Mouse (Mus musculus) right cerebral cortex, postnatal 4 days (tissue): ENCODE results near the gene Clptm1.
"Not testable (repeated sequence)": the region's sequence is repeated elsewhere in the genome, so short reads cannot be mapped to it uniquely, and the experiment has no call there.

Experiments
- DNase-seq: peaks from one replicate; pipeline ENCODE4 v3.0.0-alpha.2; 2022

Clptm1 gene

GRCm38 (mm10) chr7:19604606-19605214, 60.1 kb downstream of the Clptm1 start:
- DNase-seq = not testable (repeated sequence)

DNA sequence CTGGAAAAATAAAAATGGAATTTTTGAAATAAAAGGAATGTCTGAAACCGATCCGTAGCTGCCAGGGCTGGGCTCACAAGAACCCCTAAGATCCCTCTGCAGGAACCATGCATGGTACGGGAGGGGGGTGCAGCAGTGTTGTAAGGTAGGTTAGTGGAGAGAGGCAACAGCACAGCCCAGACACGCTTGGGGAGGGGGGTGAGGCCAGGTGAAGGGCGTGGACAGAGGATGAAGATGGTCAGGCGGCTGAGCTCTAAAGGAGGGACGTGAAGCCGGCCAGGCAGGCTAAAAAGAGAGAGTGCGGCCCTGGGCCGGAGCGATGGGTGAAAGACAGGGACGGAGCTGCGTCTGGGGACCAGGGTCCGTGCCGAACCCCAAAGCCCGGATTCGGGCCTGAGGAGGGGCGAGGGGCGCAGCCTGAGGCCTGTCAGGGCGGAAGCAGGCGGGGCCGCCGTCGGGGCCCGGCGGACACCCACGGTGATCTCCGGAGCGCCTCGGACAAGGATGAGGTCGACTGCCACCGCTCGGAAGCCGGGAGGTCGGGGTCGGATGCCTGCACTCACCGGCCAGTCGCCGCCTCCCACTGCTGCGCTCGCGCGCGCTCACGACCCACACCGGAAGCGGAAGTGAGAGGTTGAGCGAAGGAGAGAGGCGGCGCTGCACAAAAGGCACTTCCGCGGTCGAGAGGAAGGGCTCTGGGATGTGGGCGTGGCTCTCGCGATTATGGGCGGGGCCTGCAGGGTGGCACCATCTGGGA, 60.8 kb downstream of the Clptm1 start, which contains the start of gene Clasrp:
Gene Clasrp, minus strand, starts transcription at position 638 of the 757 bp plus-strand sequence.
- peak; percentile 91 for DNase-seq

DNA sequence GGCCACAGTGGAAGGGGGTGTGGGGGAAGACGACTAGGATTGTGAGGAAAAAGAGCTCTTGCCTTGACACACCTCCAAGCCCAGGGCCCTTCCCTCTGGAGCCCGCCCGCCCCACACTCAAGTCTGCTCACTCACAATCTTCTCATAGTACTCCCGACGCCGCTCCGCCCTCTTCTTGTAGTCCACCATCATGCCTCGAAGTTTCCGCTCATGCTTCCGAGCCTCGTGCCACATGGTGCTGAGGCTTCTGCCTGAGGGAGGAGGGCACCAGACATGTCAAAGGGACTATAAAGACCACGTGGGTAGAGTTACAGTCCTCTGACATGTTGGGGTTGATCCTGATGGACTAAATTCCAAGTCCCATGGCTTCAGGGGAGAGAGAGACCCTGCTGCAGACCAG, 61.8 kb downstream of the Clptm1 start:
- no peak for DNase-seq

- no peak for DNase-seq
Observed at GRCm38 (mm10) chr7:19600562-19600961, 64.3 kb downstream of the Clptm1 start.

GRCm38 (mm10) chr7:19593061-19593730, 71.6 kb downstream of the Clptm1 start:
- DNase-seq = no peak

GRCm38 (mm10) chr7:19589917-19590316, 74.9 kb downstream of the Clptm1 start:
- DNase-seq = peak; percentile 72

- peak; percentile 77 for DNase-seq
Observed at GRCm38 (mm10) chr7:19589207-19589606, 75.6 kb downstream of the Clptm1 start.

- DNase-seq = no peak
Observed at GRCm38 (mm10) chr7:19586269-19586668, 78.6 kb downstream of the Clptm1 start.
